Mouse (Mus musculus): ENCODE measurements around the gene Gm8356. TPM values are rescaled to one million over a fixed set of nuclear protein-coding genes. Genes with fewer than 3 reads are reported as not detected.
"Not testable (repeated sequence)": the region's sequence is repeated elsewhere in the genome, so short reads cannot be mapped to it uniquely, and the experiment has no call there.

Gene Gm8356
- polyA plus RNA-seq (2015; fragmentation: Nextera tagmentation; extraction: Ambion mirVana): not detected in 2 replicates

- H3K36me3 ChIP-seq; H3K4me2 ChIP-seq; H3K9ac ChIP-seq; H3K4me3 ChIP-seq (replicated peaks); ATAC-seq (ENCODE audit: low read depth); H3K27ac ChIP-seq; H3K9me3 ChIP-seq (replicated peaks); DNase-seq; H3K27me3 ChIP-seq; H3K4me1 ChIP-seq (replicated peaks): not testable (repeated sequence)
- WGBS (ENCODE audit: insufficient replicate concordance): 22% methylated on average over 1 of the region's 2 CpGs
Measured at GRCm38 (mm10) chr14:6537190-6537589, at the start of gene Gm8356. Gm8356 (minus strand) TSS chr14:6537290.

- H3K4me1 ChIP-seq (replicated peaks); H3K9ac ChIP-seq; H3K27ac ChIP-seq; H3K27me3 ChIP-seq; ATAC-seq (ENCODE audit: low read depth); H3K9me3 ChIP-seq (replicated peaks); H3K4me3 ChIP-seq (replicated peaks); H3K36me3 ChIP-seq; DNase-seq; H3K4me2 ChIP-seq: not testable (repeated sequence)
- 26% methylated on average over 1 of the region's 1 CpGs for WGBS (ENCODE audit: insufficient replicate concordance)
Measured at GRCm38 (mm10) chr14:6486331-6486730, 50.8 kb downstream of the Gm8356 start.

DNA sequence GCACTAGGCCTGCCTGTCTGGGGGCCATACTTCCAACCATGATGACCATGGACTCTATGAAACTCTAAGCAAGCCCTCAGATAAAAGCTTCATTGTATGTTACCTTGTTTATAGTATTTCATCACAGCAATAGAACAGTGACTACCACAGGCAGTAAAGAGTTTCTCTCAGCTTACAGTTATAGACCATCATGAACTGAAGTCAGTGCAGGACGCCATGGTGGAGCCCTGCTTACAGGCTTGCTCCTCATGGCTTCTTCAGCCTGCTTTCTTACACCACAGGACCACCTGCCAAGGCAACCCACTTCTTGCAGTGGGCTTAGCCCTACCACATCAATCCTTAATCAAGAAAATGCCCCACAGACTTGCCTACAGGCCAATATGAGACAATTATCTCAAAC is 51.5 kb downstream of the Gm8356 start:
- H3K27me3 ChIP-seq; H3K4me3 ChIP-seq (replicated peaks); H3K36me3 ChIP-seq; H3K4me2 ChIP-seq; H3K9ac ChIP-seq; H3K4me1 ChIP-seq (replicated peaks); H3K27ac ChIP-seq; DNase-seq; ATAC-seq (ENCODE audit: low read depth); H3K9me3 ChIP-seq (replicated peaks): not testable (repeated sequence)
- 0% methylated on average over 1 of the region's 1 CpGs for WGBS (ENCODE audit: insufficient replicate concordance)

DNA sequence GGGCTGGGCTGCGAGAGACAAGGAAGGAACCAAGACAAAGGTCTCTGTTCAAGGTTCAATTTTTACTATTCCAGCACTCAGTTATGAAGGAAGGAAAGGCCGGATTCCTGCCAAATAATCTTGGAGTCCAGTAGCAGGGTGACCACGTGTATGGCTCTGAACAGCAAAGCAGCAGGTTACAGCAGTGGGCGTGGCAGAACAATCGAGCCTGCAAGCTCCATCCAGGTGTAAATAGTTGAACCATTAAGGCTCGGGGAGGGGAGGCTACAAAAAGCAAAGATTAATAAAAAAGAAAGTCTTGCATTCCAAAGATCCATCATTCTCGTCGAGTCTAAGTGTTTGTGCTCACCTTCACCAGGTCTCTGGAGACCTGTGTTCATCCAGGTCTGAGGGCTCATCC is 55.0 kb downstream of the Gm8356 start:
- H3K4me1 ChIP-seq (replicated peaks); DNase-seq; H3K36me3 ChIP-seq; ATAC-seq (ENCODE audit: low read depth); H3K4me3 ChIP-seq (replicated peaks); H3K27me3 ChIP-seq; H3K9ac ChIP-seq; H3K4me2 ChIP-seq; H3K9me3 ChIP-seq (replicated peaks); H3K27ac ChIP-seq: not testable (repeated sequence)
- 60% methylated on average over 8 of the region's 8 CpGs for WGBS (ENCODE audit: insufficient replicate concordance)

Other genes with a start within 250 kb of the Gm8356 start
- not detected in 2 replicates for gene Gm21103, start 232.4 kb downstream of the Gm8356 start, polyA plus RNA-seq (2015; fragmentation: Nextera tagmentation; extraction: Ambion mirVana)
- gene Gm3618, start 193.6 kb downstream of the Gm8356 start, polyA plus RNA-seq (2015; fragmentation: Nextera tagmentation; extraction: Ambion mirVana): not detected in 2 replicates
- gene Gm16440, start 147.0 kb downstream of the Gm8356 start, polyA plus RNA-seq (2015; fragmentation: Nextera tagmentation; extraction: Ambion mirVana): not detected in 2 replicates
- not detected in 2 replicates for gene Gm3591, start 124.8 kb downstream of the Gm8356 start, polyA plus RNA-seq (2015; fragmentation: Nextera tagmentation; extraction: Ambion mirVana)
- not detected in 2 replicates for gene Gm3594, start 92.7 kb downstream of the Gm8356 start, polyA plus RNA-seq (2015; fragmentation: Nextera tagmentation; extraction: Ambion mirVana)
- not detected in 2 replicates for gene Gm3629, start 53.3 kb upstream of the Gm8356 start, polyA plus RNA-seq (2015; fragmentation: Nextera tagmentation; extraction: Ambion mirVana)
- not detected in 2 replicates for gene Gm3460, start 85.1 kb upstream of the Gm8356 start, polyA plus RNA-seq (2015; fragmentation: Nextera tagmentation; extraction: Ambion mirVana)
- not detected in 2 replicates for gene Gm10251, start 146.9 kb upstream of the Gm8356 start, polyA plus RNA-seq (2015; fragmentation: Nextera tagmentation; extraction: Ambion mirVana)
- not detected in 2 replicates for gene Gm8050, start 183.0 kb upstream of the Gm8356 start, polyA plus RNA-seq (2015; fragmentation: Nextera tagmentation; extraction: Ambion mirVana)
- 0.13 and 0.24 TPM in 2 replicates for gene Gm3636, start 205.0 kb upstream of the Gm8356 start, polyA plus RNA-seq (2015; fragmentation: Nextera tagmentation; extraction: Ambion mirVana)
- gene Gm8362, start 237.1 kb upstream of the Gm8356 start, polyA plus RNA-seq (2015; fragmentation: Nextera tagmentation; extraction: Ambion mirVana): not detected in 2 replicates